Mouse (Mus musculus): ENCODE results near the gene Swap70.

DNA sequence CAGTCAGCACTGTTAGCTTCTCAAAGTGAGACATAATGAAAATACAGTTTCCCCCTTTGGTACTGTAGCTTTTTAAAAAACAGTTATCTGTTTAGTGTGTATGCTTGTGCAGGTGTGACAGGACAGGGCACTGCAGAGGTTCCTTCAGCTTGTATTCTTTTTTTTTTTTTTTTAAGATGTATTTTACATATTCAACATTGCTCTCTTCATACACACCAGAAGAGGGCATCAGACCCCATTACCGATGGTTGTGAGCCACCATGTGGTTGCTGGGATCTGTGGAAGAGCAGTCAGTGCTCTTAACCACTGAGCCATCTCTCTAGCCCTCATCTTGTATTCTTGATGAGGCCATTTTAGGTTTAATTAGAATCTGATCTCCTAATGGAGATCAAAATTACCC, 103.3 kb downstream of the Swap70 start:
- no peak for TF ChIP-seq POLR2A (IDR thresholded peaks at IDR 0.05; ENCODE audit: insufficient read depth, low read depth, low read length)
- TF ChIP-seq EP300 (IDR thresholded peaks at IDR 0.05; ENCODE audit: insufficient read depth, low read depth, low read length) = no peak

Measured in heart, adult 2 months (tissue).